Mouse (Mus musculus): ENCODE measurements around the gene 1700088E04Rik. TPM values are rescaled to one million over a fixed set of nuclear protein-coding genes. Genes with fewer than 3 reads are reported as not detected.

Gene 1700088E04Rik
- polyA plus RNA-seq, 2 experiments = 0.46 to 0.93 TPM

DNA sequence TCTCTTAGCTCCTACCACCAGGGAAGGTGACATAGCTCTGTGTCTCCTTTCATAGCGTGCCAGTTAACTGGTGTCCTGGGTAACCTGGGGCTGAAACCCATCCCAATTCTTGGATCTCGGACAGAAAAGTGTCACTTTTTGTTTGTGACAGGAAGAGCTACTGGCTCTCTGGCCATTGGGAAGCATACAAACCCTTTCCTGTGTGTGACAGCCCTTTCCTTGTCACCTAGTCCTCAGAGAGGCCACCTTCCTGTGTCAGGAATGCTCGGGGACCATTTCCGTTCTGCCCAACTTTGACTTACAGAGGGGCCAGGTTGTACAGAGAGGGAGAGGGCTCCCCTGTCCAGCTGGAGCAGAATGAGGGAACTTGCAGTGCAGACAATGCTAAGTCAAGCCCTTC lies 41.6 kb downstream of the 1700088E04Rik start:
- no peak for TF ChIP-seq EP300 (IDR thresholded peaks at IDR 0.05; ENCODE audit: low read depth)
- no peak for TF ChIP-seq CTCF (IDR thresholded peaks at IDR 0.05; ENCODE audit: low read depth)
- Histone ChIP-seq H3K4me3 (ENCODE audit: insufficient read depth in 1 of 2, low read depth in 2 of 2, low read length in 2 of 2) (no peak overlapping the region), H3K9me3 (ENCODE audit: control insufficient read depth, low read length) (no peaks in the 10 kb centered on the region), H3K9ac (replicated peaks) (no peak overlapping the region), H3K4me1 (replicated peaks; ENCODE audit: control insufficient read depth in 2 of 2, insufficient read depth in 2 of 2, low read length in 1 of 2) (peaks cover 8 to 12% of the 10 kb centered on the region in 2 experiments), H3K27me3 (ENCODE audit: control insufficient read depth, insufficient read depth, low read length) (no peaks in the 10 kb centered on the region), H3K36me3 (replicated peaks; ENCODE audit: control insufficient read depth, insufficient read depth, low read depth) (peaks cover 1% of the 10 kb centered on the region), H3K27ac (no peak overlapping the region), H3K4me2 (ENCODE audit: low read depth) (no peak overlapping the region)
- WGBS (ENCODE audit: insufficient replicate concordance) = 40% methylated on average over 4 of the region's 4 CpGs
- DNase-seq (ENCODE audit: low read depth in 3 of 3, low spot score in 3 of 3) (no peak), ATAC-seq (ENCODE audit: insufficient read depth) (no peak)

DNA sequence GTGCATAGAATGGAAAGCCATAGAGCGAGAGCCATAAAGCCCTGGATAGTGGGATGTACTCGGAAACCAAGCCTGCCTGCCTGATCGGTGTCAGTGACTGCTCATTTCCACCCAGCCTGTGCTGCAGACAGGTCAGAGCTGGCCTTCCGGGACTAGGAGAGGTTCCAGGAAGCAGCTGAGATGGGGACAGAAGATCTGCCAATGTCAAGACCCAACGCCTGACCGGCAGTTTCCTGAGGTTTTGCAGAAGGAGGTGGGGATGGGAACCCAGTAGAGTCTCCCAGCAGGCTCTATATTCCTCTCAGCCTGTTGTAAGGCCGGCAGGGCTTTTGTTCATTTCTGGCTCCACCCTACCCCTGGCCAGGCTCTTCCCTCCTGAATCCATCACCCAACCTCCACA lies 42.2 kb downstream of the 1700088E04Rik start:
- peaks cover 8 to 12% of the 10 kb centered on the region in 2 experiments for H3K4me1 ChIP-seq (replicated peaks; ENCODE audit: control insufficient read depth in 2 of 2, insufficient read depth in 2 of 2, low read length in 1 of 2)
- H3K4me2 ChIP-seq (ENCODE audit: low read depth) = no peak overlapping the region
- DNase-seq (ENCODE audit: low read depth in 3 of 3, low spot score in 3 of 3) (no peak), ATAC-seq (ENCODE audit: insufficient read depth) (no peak)
- H3K27me3 ChIP-seq (ENCODE audit: control insufficient read depth, insufficient read depth, low read length) = no peaks in the 10 kb centered on the region
- H3K4me3 ChIP-seq (ENCODE audit: insufficient read depth in 1 of 2, low read depth in 2 of 2, low read length in 2 of 2) = no peak overlapping the region
- no peaks in the 10 kb centered on the region for H3K9me3 ChIP-seq (ENCODE audit: control insufficient read depth, low read length)
- peaks cover 7% of the 10 kb centered on the region for H3K36me3 ChIP-seq (replicated peaks; ENCODE audit: control insufficient read depth, insufficient read depth, low read depth)
- 15% methylated on average over 7 of the region's 7 CpGs for WGBS (ENCODE audit: insufficient replicate concordance)
- TF ChIP-seq EP300 (IDR thresholded peaks at IDR 0.05; ENCODE audit: low read depth) (no peak), CTCF (IDR thresholded peaks at IDR 0.05; ENCODE audit: low read depth) (no peak)
- no peak overlapping the region for H3K27ac ChIP-seq
- H3K9ac ChIP-seq (replicated peaks) = no peak overlapping the region

DNA sequence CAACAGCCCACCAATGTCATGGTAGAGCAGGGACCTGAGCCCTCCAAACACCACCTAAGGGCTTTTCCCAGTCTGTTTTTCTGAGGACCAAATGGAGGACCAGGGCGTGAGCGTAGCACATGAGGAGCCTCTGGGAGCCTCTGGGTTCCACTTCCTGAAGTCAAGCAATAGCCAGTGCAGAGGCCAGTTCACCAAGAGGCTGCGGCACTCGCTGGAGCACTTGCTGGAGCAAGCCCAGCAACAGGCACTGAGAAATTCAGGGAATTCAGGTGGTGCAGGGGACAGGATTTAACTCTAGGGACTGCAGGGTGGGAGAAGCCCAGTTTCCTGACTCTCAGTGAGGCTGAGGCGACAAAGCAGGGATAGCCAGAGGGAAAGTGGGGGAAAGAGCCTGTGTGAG lies 42.8 kb downstream of the 1700088E04Rik start:
- no peak overlapping the region for H3K4me2 ChIP-seq (ENCODE audit: low read depth)
- H3K27ac ChIP-seq = no peak overlapping the region
- no peak overlapping the region for H3K9ac ChIP-seq (replicated peaks)

DNA sequence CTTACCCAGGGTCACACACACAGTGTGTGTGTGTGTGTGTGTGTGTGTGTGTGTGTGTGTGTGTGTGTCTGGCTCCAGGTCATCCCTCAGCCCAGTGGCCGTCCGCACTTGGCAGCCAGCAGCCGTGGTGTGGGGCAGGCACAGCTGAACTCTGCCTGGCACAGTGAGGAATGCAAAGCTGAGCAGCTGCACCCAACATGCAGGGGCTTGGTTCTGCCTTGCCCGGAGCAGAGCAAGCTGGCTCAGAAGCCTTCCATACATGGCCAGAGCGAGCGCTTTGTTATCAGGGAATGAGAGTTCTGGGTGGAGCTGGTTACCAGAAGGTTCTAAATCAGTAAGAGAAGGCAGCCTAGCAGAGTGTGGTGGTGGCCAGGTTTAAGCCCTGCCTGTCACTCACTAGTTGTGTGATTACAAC lies 43.4 kb downstream of the 1700088E04Rik start:
- H3K27ac ChIP-seq = no peak overlapping the region
- WGBS (ENCODE audit: insufficient replicate concordance) = 13% methylated on average over 6 of the region's 6 CpGs
- peak; percentile 64 for ATAC-seq (ENCODE audit: insufficient read depth)
- no peak for TF ChIP-seq CTCF (IDR thresholded peaks at IDR 0.05; ENCODE audit: low read depth)
- TF ChIP-seq EP300 (IDR thresholded peaks at IDR 0.05; ENCODE audit: low read depth) = no peak
- H3K4me3 ChIP-seq (ENCODE audit: insufficient read depth in 1 of 2, low read depth in 2 of 2, low read length in 2 of 2) = no peak overlapping the region
- H3K27me3 ChIP-seq (ENCODE audit: control insufficient read depth, insufficient read depth, low read length) = no peaks in the 10 kb centered on the region
- no peak overlapping the region for H3K9ac ChIP-seq (replicated peaks)
- no peaks in the 10 kb centered on the region for H3K9me3 ChIP-seq (ENCODE audit: control insufficient read depth, low read length)
- H3K4me1 ChIP-seq (replicated peaks; ENCODE audit: control insufficient read depth in 2 of 2, insufficient read depth in 2 of 2, low read length in 1 of 2) = peaks cover 8 to 12% of the 10 kb centered on the region in 2 experiments
- H3K36me3 ChIP-seq (replicated peaks; ENCODE audit: control insufficient read depth, insufficient read depth, low read depth) = peaks cover 18% of the 10 kb centered on the region
- H3K4me2 ChIP-seq (ENCODE audit: low read depth) = no peak overlapping the region
- no peak for DNase-seq (ENCODE audit: low read depth in 3 of 3, low spot score in 3 of 3)

More for the DNA sequence above, 42.8 kb downstream of the 1700088E04Rik start:
- Histone ChIP-seq H3K9me3 (ENCODE audit: control insufficient read depth, low read length) (no peaks in the 10 kb centered on the region), H3K36me3 (replicated peaks; ENCODE audit: control insufficient read depth, insufficient read depth, low read depth) (peaks cover 13% of the 10 kb centered on the region), H3K4me1 (replicated peaks; ENCODE audit: control insufficient read depth in 2 of 2, insufficient read depth in 2 of 2, low read length in 1 of 2) (peaks cover 8 to 12% of the 10 kb centered on the region in 2 experiments), H3K27me3 (ENCODE audit: control insufficient read depth, insufficient read depth, low read length) (no peaks in the 10 kb centered on the region), H3K4me3 (ENCODE audit: insufficient read depth in 1 of 2, low read depth in 2 of 2, low read length in 2 of 2) (no peak overlapping the region)
- DNase-seq (ENCODE audit: low read depth in 3 of 3, low spot score in 3 of 3) = no peak
- no peak for TF ChIP-seq CTCF (IDR thresholded peaks at IDR 0.05; ENCODE audit: low read depth)
- TF ChIP-seq EP300 (IDR thresholded peaks at IDR 0.05; ENCODE audit: low read depth) = no peak
- ATAC-seq (ENCODE audit: insufficient read depth) = no peak
- 60% methylated on average over 5 of the region's 5 CpGs for WGBS (ENCODE audit: insufficient replicate concordance)

DNA sequence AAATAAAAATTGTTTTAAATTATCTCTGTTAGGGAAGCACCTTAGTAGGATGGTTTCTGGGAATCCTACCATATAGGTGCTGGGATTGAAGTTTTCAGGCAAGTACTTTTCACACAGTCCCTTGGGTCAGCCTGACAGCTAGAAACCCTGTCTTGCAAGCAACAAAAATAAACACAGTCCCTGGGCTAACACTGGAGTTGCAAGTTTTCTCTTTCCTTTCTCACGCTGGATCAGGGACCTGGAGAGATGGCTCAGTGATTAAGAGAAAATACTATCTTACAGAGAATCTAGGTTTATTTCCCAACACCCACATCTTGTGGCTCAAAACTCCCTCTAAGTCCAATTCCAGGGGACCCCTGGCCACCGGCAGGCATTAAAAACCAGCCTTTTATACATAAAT lies 43.9 kb downstream of the 1700088E04Rik start:
- no peak overlapping the region for H3K4me2 ChIP-seq (ENCODE audit: low read depth)
- H3K4me3 ChIP-seq (ENCODE audit: insufficient read depth in 1 of 2, low read depth in 2 of 2, low read length in 2 of 2) = no peak overlapping the region
- H3K9me3 ChIP-seq (ENCODE audit: control insufficient read depth, low read length) = no peaks in the 10 kb centered on the region
- TF ChIP-seq EP300 (IDR thresholded peaks at IDR 0.05; ENCODE audit: low read depth) (no peak), CTCF (IDR thresholded peaks at IDR 0.05; ENCODE audit: low read depth) (no peak)
- WGBS (ENCODE audit: insufficient replicate concordance) = 50% methylated on average over 2 of the region's 2 CpGs
- no peak for ATAC-seq (ENCODE audit: insufficient read depth)
- H3K36me3 ChIP-seq (replicated peaks; ENCODE audit: control insufficient read depth, insufficient read depth, low read depth) = peaks cover 22% of the 10 kb centered on the region
- no peak overlapping the region for H3K9ac ChIP-seq (replicated peaks)
- peaks cover 8 to 12% of the 10 kb centered on the region in 2 experiments for H3K4me1 ChIP-seq (replicated peaks; ENCODE audit: control insufficient read depth in 2 of 2, insufficient read depth in 2 of 2, low read length in 1 of 2)
- no peaks in the 10 kb centered on the region for H3K27me3 ChIP-seq (ENCODE audit: control insufficient read depth, insufficient read depth, low read length)
- no peak overlapping the region for H3K27ac ChIP-seq
- no peak for DNase-seq (ENCODE audit: low read depth in 3 of 3, low spot score in 3 of 3)
